Mouse (Mus musculus) liver, postnatal 0 days (tissue): ENCODE measurements around the gene Fbxo41. TPM values are rescaled to one million over a fixed set of nuclear protein-coding genes. Genes with fewer than 3 reads are reported as not detected.

ENCODE experiments used
- ATAC-seq: fragments of 200-750 bp; cut with Nextera tagmentation; 2 replicates; pipeline ENCODE4 v1.8.0; 2017; ENCODE audit warnings: mild to moderate bottlenecking, moderate library complexity
- DNase-seq: peaks from one replicate; pipeline ENCODE4 v3.0.0-alpha.2; 2016
- H3K27ac ChIP-seq: fragments of 300-500 bp; sonication (generic); 2 replicates; pipeline ENCODE4 v1.5.1; 2014; ENCODE audit warnings: antibody characterized with exemption, moderate library complexity, mild to moderate bottlenecking, low read depth
- H3K27me3 ChIP-seq: fragments of 300-500 bp; sonication (generic); 2 replicates; pipeline ENCODE4 v1.6.1; 2014; ENCODE audit warnings: low read length, control low read depth, mixed read lengths; ENCODE audit not compliant: insufficient read depth
- H3K36me3 ChIP-seq: fragments of 300-500 bp; sonication (generic); replicated peaks from 2 replicates; pipeline ENCODE4 v1.6.1; 2014; ENCODE audit warnings: mild to moderate bottlenecking, control low read depth, low read length, moderate library complexity, mixed read lengths; ENCODE audit not compliant: insufficient read depth
- H3K4me1 ChIP-seq: fragments of 300-500 bp; sonication (generic); 2 replicates; pipeline ENCODE4 v1.6.1; 2014; ENCODE audit warnings: antibody characterized with exemption, mild to moderate bottlenecking, control low read depth; ENCODE audit not compliant: insufficient read depth
- H3K4me2 ChIP-seq: fragments of 300-500 bp; sonication (generic); 2 replicates; pipeline ENCODE4 v1.6.1; 2014; ENCODE audit warnings: low read depth, mild to moderate bottlenecking, low read length, moderate library complexity, mixed read lengths
- H3K4me3 ChIP-seq: fragments of 300-500 bp; sonication (generic); 2 replicates; pipeline ENCODE4 v1.5.1; 2014; ENCODE audit warnings: low read depth, low read length
- H3K9ac ChIP-seq: fragments of 300-500 bp; sonication (generic); replicated peaks from 2 replicates; pipeline ENCODE4 v1.6.1; 2014; ENCODE audit warnings: mild to moderate bottlenecking, moderate library complexity
- H3K9me3 ChIP-seq: fragments of 300-500 bp; sonication (generic); 2 replicates; pipeline ENCODE4 v1.6.1; 2016; ENCODE audit warnings: mild to moderate bottlenecking, control low read depth, low read length, mixed read lengths
- CTCF ChIP-seq: sonication (generic); IDR thresholded peaks from 2 replicates; pipeline ENCODE4 v1.5.1; 2016; ENCODE audit warnings: antibody characterized with exemption, low read depth
- EP300 ChIP-seq: IDR thresholded peaks from 2 replicates; pipeline ENCODE4 v1.6.1; 2016; ENCODE audit warnings: antibody characterized with exemption, low read depth, mild to moderate bottlenecking
- WGBS: fragments of 180-500 bp; shearing (Covaris S2); extraction: QIAGEN DNeasy Blood & Tissue Kit; methylation state at CpG from one replicate; pipeline ENCODE4 v1.1.7; 2014; ENCODE audit not compliant: insufficient replicate concordance; 5-methylcytosine and 5-hydroxymethylcytosine counted together
- polyA plus RNA-seq: library from polyadenylated mRNA; unstranded; fragments of >200 nt; fragmentation: Nextera tagmentation; extraction: Ambion mirVana; gene quantifications from 2 replicates; pipeline ENCODE4 v1.2.1, GENCODE M21; 2015

The Fbxo41 gene
- polyA plus RNA-seq, 1 experiment from 2014 or later = not detected

GRCm38 (mm10) chr6:85445286-85445685 is 57.5 kb downstream of the Fbxo41 start:
- Histone ChIP-seq H3K4me3 (no peak overlapping the region), H3K27ac (no peak overlapping the region), H3K4me1 (0 out of 2 replicates have a peak, but pooled peaks cover under 1% of the 10 kb centered on the region), H3K9ac (no peak overlapping the region), H3K36me3 (peaks cover 28% of the 10 kb centered on the region), H3K27me3 (no peaks in the 10 kb centered on the region), H3K9me3 (no peaks in the 10 kb centered on the region), H3K4me2 (no peak overlapping the region)
- DNase-seq = no peak
- WGBS = 82% methylated on average over 5 of the region's 5 CpGs
- TF ChIP-seq EP300 = no peak
- no peak for ATAC-seq

- H3K36me3 ChIP-seq = peaks cover 33% of the 10 kb centered on the region
- H3K27me3 ChIP-seq = no peaks in the 10 kb centered on the region
- H3K9ac ChIP-seq = no peak overlapping the region
- no peak for TF ChIP-seq EP300
- no peak for TF ChIP-seq CTCF
- H3K4me2 ChIP-seq = no peak overlapping the region
- ATAC-seq (no peak), DNase-seq (no peak)
- no peak overlapping the region for H3K27ac ChIP-seq
- H3K4me3 ChIP-seq = no peak overlapping the region
- H3K4me1 ChIP-seq = no peaks in the 10 kb centered on the region
- H3K9me3 ChIP-seq = no peaks in the 10 kb centered on the region
- WGBS = 84% methylated on average over 8 of the region's 8 CpGs
Measured at GRCm38 (mm10) chr6:85444266-85444965, 58.4 kb downstream of the Fbxo41 start.

- Histone ChIP-seq H3K36me3 (peaks cover 33% of the 10 kb centered on the region), H3K4me3 (no peak overlapping the region), H3K9me3 (no peaks in the 10 kb centered on the region), H3K27me3 (no peaks in the 10 kb centered on the region), H3K4me2 (no peak overlapping the region), H3K27ac (0 out of 2 replicates have a peak overlapping the region, but pooled peaks have one; percentile 22), H3K4me1 (no peaks in the 10 kb centered on the region), H3K9ac (no peak overlapping the region)
- 69% methylated on average over 3 of the region's 3 CpGs for WGBS
- DNase-seq (no peak), ATAC-seq (peak; percentile 69)
- no peak for TF ChIP-seq CTCF
- TF ChIP-seq EP300 = no peak
Measured at GRCm38 (mm10) chr6:85443488-85444233, 59.1 kb downstream of the Fbxo41 start.

- DNase-seq = no peak
- no peak for TF ChIP-seq CTCF
- no peak for TF ChIP-seq EP300
- Histone ChIP-seq H3K4me2 (no peak overlapping the region), H3K9ac (no peak overlapping the region), H3K9me3 (no peaks in the 10 kb centered on the region), H3K4me3 (no peak overlapping the region), H3K36me3 (peaks cover 25% of the 10 kb centered on the region), H3K27ac (no peak overlapping the region), H3K27me3 (no peaks in the 10 kb centered on the region), H3K4me1 (no peaks in the 10 kb centered on the region)
- 74% methylated on average over 4 of the region's 4 CpGs for WGBS
- no peak for ATAC-seq
Measured at GRCm38 (mm10) chr6:85441142-85441541, 61.7 kb downstream of the Fbxo41 start.

GRCm38 (mm10) chr6:85436631-85437030 is 66.2 kb downstream of the Fbxo41 start:
- no peak overlapping the region for H3K27ac ChIP-seq

GRCm38 (mm10) chr6:85436204-85436603 is 66.6 kb downstream of the Fbxo41 start:
- H3K4me3 ChIP-seq = no peak overlapping the region
- no peak overlapping the region for H3K27ac ChIP-seq
- no peak for DNase-seq

More at GRCm38 (mm10) chr6:85436631-85437030, 66.2 kb downstream of the Fbxo41 start:
- Histone ChIP-seq H3K36me3 (peaks cover 11% of the 10 kb centered on the region), H3K9ac (no peak overlapping the region), H3K4me2 (no peak overlapping the region), H3K9me3 (no peaks in the 10 kb centered on the region), H3K4me3 (no peak overlapping the region), H3K4me1 (peaks cover 13% of the 10 kb centered on the region), H3K27me3 (no peaks in the 10 kb centered on the region)
- 81% methylated on average over 5 of the region's 6 CpGs for WGBS
- ATAC-seq = no peak
- TF ChIP-seq EP300 (no peak), CTCF (no peak)
- no peak for DNase-seq

More at GRCm38 (mm10) chr6:85436204-85436603, 66.6 kb downstream of the Fbxo41 start:
- H3K27me3 ChIP-seq = no peaks in the 10 kb centered on the region
- peaks cover 17% of the 10 kb centered on the region for H3K4me1 ChIP-seq
- H3K9me3 ChIP-seq = no peaks in the 10 kb centered on the region
- ATAC-seq = no peak
- no peak overlapping the region for H3K4me2 ChIP-seq
- 53% methylated on average over 1 of the region's 1 CpGs for WGBS
- TF ChIP-seq CTCF (no peak), EP300 (no peak)
- no peak overlapping the region for H3K9ac ChIP-seq
- H3K36me3 ChIP-seq = peaks cover 11% of the 10 kb centered on the region
